Mouse (Mus musculus) midbrain, embryonic 13.5 days (tissue): ENCODE results near the gene Rnasel. TPM values are rescaled to one million over a fixed set of nuclear protein-coding genes. Genes with fewer than 3 reads are reported as not detected.

Experiments
- ATAC-seq: fragments of 200-750 bp; cut with Nextera tagmentation; 2 replicates; pipeline ENCODE4 v1.8.0; 2017; ENCODE audit warnings: mild to moderate bottlenecking, moderate TSS enrichment, moderate library complexity
- H3K27ac ChIP-seq: fragments of 300-500 bp; sonication (generic); 2 replicates; pipeline ENCODE4 v1.5.1; 2015; ENCODE audit warnings: inconsistent platforms, mild to moderate bottlenecking, moderate library complexity
- H3K27me3 ChIP-seq: fragments of 300-500 bp; sonication (generic); 2 replicates; pipeline ENCODE4 v1.6.1; 2015; ENCODE audit warnings: mild to moderate bottlenecking, inconsistent platforms
- H3K36me3 ChIP-seq: fragments of 300-500 bp; sonication (generic); 2 replicates; pipeline ENCODE4 v1.6.1; 2015; ENCODE audit warnings: mild to moderate bottlenecking, inconsistent platforms
- H3K4me1 ChIP-seq: fragments of 300-500 bp; sonication (generic); replicated peaks from 2 replicates; pipeline ENCODE4 v1.6.1; 2015; ENCODE audit warnings: inconsistent platforms
- H3K4me2 ChIP-seq: fragments of 300-500 bp; sonication (generic); replicated peaks from 2 replicates; pipeline ENCODE4 v1.6.1; 2015; ENCODE audit warnings: moderate library complexity, mild to moderate bottlenecking, inconsistent platforms
- H3K4me3 ChIP-seq: fragments of 300-500 bp; sonication (generic); replicated peaks from 2 replicates; pipeline ENCODE4 v1.5.1; 2015; ENCODE audit warnings: mild to moderate bottlenecking, inconsistent platforms
- H3K9ac ChIP-seq: fragments of 300-500 bp; sonication (generic); replicated peaks from 2 replicates; pipeline ENCODE4 v1.6.1; 2015; ENCODE audit warnings: mild to moderate bottlenecking, inconsistent platforms
- H3K9me3 ChIP-seq: fragments of 300-500 bp; sonication (generic); 2 replicates; pipeline ENCODE4 v1.6.1; 2016; ENCODE audit warnings: mild to moderate bottlenecking, inconsistent platforms
- WGBS: fragments of 180-500 bp; shearing (Covaris S2); methylation state at CpG from one replicate; pipeline ENCODE4 v1.1.7; 2015; 5-methylcytosine and 5-hydroxymethylcytosine counted together
- polyA plus RNA-seq: library from polyadenylated mRNA; unstranded; fragments of >200 nt; fragmentation: Nextera tagmentation; extraction: Ambion mirVana; gene quantifications from 2 replicates; pipeline ENCODE4 v1.2.1, GENCODE M21; 2015

Gene Rnasel
- polyA plus RNA-seq, 1 experiment from 2014 or later, result 62.8 TPM

- no peaks in the 10 kb centered on the region for H3K4me1 ChIP-seq
- no peaks in the 10 kb centered on the region for H3K27me3 ChIP-seq
- no peaks in the 10 kb centered on the region for H3K36me3 ChIP-seq
- H3K4me3 ChIP-seq, result no peak overlapping the region
- H3K9me3 ChIP-seq, result no peaks in the 10 kb centered on the region
- 94% methylated on average over 10 of the region's 10 CpGs for WGBS
- no peak overlapping the region for H3K9ac ChIP-seq
- H3K27ac ChIP-seq, result no peak overlapping the region
- no peak overlapping the region for H3K4me2 ChIP-seq
- ATAC-seq, result no peak
Observed at GRCm38 (mm10) chr1:153778205-153778604, 29.0 kb downstream of the Rnasel start.

GRCm38 (mm10) chr1:153783339-153783738 lies 34.1 kb downstream of the Rnasel start:
- Histone ChIP-seq H3K9me3 (no peaks in the 10 kb centered on the region), H3K27me3 (no peaks in the 10 kb centered on the region), H3K4me3 (no peak overlapping the region), H3K4me1 (no peaks in the 10 kb centered on the region), H3K9ac (no peak overlapping the region), H3K4me2 (no peak overlapping the region), H3K27ac (no peak overlapping the region), H3K36me3 (no peaks in the 10 kb centered on the region)
- 40% methylated on average over 1 of the region's 1 CpGs for WGBS
- ATAC-seq, result no peak

GRCm38 (mm10) chr1:153785608-153786007 lies 36.4 kb downstream of the Rnasel start:
- H3K36me3 ChIP-seq, result no peaks in the 10 kb centered on the region
- H3K4me3 ChIP-seq, result no peak overlapping the region
- no peaks in the 10 kb centered on the region for H3K27me3 ChIP-seq
- no peak for ATAC-seq
- no peak overlapping the region for H3K9ac ChIP-seq
- H3K9me3 ChIP-seq, result no peaks in the 10 kb centered on the region
- no peaks in the 10 kb centered on the region for H3K4me1 ChIP-seq
- 66% methylated on average over 4 of the region's 4 CpGs for WGBS
- H3K27ac ChIP-seq, result no peak overlapping the region
- no peak overlapping the region for H3K4me2 ChIP-seq

- no peak for ATAC-seq
- Histone ChIP-seq H3K9ac (no peak overlapping the region), H3K27ac (no peak overlapping the region), H3K4me1 (no peaks in the 10 kb centered on the region), H3K36me3 (no peaks in the 10 kb centered on the region), H3K9me3 (no peaks in the 10 kb centered on the region), H3K4me3 (no peak overlapping the region), H3K4me2 (no peak overlapping the region), H3K27me3 (no peaks in the 10 kb centered on the region)
- WGBS, result 59% methylated on average over 2 of the region's 2 CpGs
Observed at GRCm38 (mm10) chr1:153790708-153791107, 41.5 kb downstream of the Rnasel start.

- Histone ChIP-seq H3K27me3 (no peaks in the 10 kb centered on the region), H3K4me3 (no peak overlapping the region), H3K9me3 (no peaks in the 10 kb centered on the region), H3K9ac (no peak overlapping the region), H3K4me1 (no peaks in the 10 kb centered on the region), H3K27ac (no peak overlapping the region), H3K36me3 (no peaks in the 10 kb centered on the region), H3K4me2 (no peak overlapping the region)
- ATAC-seq, result no peak
- WGBS, result 86% methylated on average over 3 of the region's 3 CpGs
Observed at GRCm38 (mm10) chr1:153794241-153794640, 45.0 kb downstream of the Rnasel start.

- Histone ChIP-seq H3K4me1 (peaks cover 5% of the 10 kb centered on the region), H3K4me3 (no peak overlapping the region), H3K36me3 (no peaks in the 10 kb centered on the region), H3K4me2 (no peak overlapping the region), H3K27me3 (0 out of 2 replicates have a peak, but pooled peaks cover 2% of the 10 kb centered on the region), H3K9me3 (no peaks in the 10 kb centered on the region), H3K27ac (no peak overlapping the region), H3K9ac (no peak overlapping the region)
- ATAC-seq, result no peak
- WGBS, result 70% methylated on average over 7 of the region's 7 CpGs
Observed at GRCm38 (mm10) chr1:153802691-153803090, 53.5 kb downstream of the Rnasel start.

- Histone ChIP-seq H3K9ac (no peak overlapping the region), H3K4me1 (peaks cover 5% of the 10 kb centered on the region), H3K4me2 (no peak overlapping the region), H3K4me3 (no peak overlapping the region), H3K27ac (no peak overlapping the region), H3K36me3 (no peaks in the 10 kb centered on the region), H3K9me3 (no peaks in the 10 kb centered on the region), H3K27me3 (0 out of 2 replicates have a peak, but pooled peaks cover 2% of the 10 kb centered on the region)
- no peak for ATAC-seq
- 34% methylated on average over 8 of the region's 8 CpGs for WGBS
Observed at GRCm38 (mm10) chr1:153803530-153803929, 54.3 kb downstream of the Rnasel start.

- WGBS, result 52% methylated on average over 13 of the region's 13 CpGs
- Histone ChIP-seq H3K27ac (no peak overlapping the region), H3K4me2 (no peak overlapping the region), H3K36me3 (no peaks in the 10 kb centered on the region), H3K9ac (no peak overlapping the region), H3K27me3 (0 out of 2 replicates have a peak, but pooled peaks cover 2% of the 10 kb centered on the region), H3K4me1 (peaks cover 5% of the 10 kb centered on the region), H3K4me3 (no peak overlapping the region), H3K9me3 (no peaks in the 10 kb centered on the region)
- no peak for ATAC-seq
Observed at GRCm38 (mm10) chr1:153807390-153807993, 58.3 kb downstream of the Rnasel start.

Other genes starting within 250 kb of the Rnasel start
- 10.0 and 12.2 TPM in 2 replicates for gene Npl, start 199.4 kb upstream of the Rnasel start, polyA plus RNA-seq
- 32.4 and 33.6 TPM in 2 replicates for gene Rgs8, start 96.4 kb upstream of the Rnasel start, polyA plus RNA-seq
- gene Rgs16, start 9.1 kb upstream of the Rnasel start, polyA plus RNA-seq, result 34.5 and 34.6 TPM in 2 replicates
- 0.08 TPM in 1 of 2 replicates, not detected in the other for gene Rgsl1, start 94.7 kb downstream of the Rnasel start, polyA plus RNA-seq
- gene Teddm1b, start 124.9 kb downstream of the Rnasel start, polyA plus RNA-seq, result 1.1 and 1.4 TPM in 2 replicates
- not detected in 2 replicates for gene Teddm1a, start 142.3 kb downstream of the Rnasel start, polyA plus RNA-seq
- gene Glul, start 150.5 kb downstream of the Rnasel start, polyA plus RNA-seq, result 131 and 132 TPM in 2 replicates
- gene Teddm2, start 150.8 kb downstream of the Rnasel start, polyA plus RNA-seq, result 1.1 and 1.2 TPM in 2 replicates